Mouse (Mus musculus) ovary, postnatal 14 days (tissue): ENCODE measurements at regions not wholly inside any gene's neighbourhood (a gene's known extent, or its start where the extent isn't known, plus 50 kb on each side); places are given as distances from the start of the nearest gene placed in this dataset.
"Not testable (repeated sequence)": the region's sequence is repeated elsewhere in the genome, so short reads cannot be mapped to it uniquely, and the experiment has no call there.

Experiments
- DNase-seq: peaks from one replicate; pipeline ENCODE4 v3.0.0; 2022; ENCODE audit warnings: low spot score

DNA sequence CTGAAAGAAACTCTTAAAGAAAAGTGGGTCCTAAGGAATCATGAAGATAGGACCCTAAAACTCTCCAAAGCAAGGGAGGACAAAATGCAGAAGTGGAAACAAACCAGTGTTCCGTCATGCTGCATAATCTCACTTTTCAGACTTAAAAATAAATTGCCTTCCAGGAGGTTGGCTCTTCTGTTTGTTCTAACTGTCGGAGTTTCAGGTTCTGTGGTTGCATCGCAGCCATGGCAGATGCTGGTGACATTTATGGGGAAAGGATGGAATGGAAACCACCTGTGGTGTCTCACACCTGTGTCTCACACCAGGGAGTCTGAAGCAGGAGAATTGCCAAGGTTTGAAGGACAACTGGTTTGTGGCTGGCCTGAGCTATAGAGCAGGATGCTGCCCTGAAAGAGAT is 50.9 kb upstream of the Hivep1 start:
- DNase-seq: no peak

DNA sequence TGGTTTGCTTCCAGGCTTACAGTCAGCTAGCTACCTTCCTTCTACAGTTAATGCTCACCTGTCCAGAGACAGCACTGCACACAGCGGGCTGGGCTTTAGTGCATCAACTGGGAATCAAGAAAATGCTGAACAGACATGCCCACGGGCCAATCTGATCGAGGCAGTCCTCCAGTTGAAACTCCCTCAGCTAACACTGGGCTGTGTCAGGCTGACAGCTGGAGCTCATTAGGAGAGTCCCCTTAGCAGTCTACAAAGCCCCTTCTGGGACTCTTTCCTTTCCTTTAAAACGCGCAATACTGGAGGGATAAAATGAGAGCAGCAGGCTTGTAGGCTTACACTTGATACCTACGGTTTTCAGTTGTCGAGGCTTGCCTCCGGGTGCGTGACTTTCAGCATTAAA is 53.9 kb upstream of the Hivep1 start:
- DNase-seq: no peak

DNA sequence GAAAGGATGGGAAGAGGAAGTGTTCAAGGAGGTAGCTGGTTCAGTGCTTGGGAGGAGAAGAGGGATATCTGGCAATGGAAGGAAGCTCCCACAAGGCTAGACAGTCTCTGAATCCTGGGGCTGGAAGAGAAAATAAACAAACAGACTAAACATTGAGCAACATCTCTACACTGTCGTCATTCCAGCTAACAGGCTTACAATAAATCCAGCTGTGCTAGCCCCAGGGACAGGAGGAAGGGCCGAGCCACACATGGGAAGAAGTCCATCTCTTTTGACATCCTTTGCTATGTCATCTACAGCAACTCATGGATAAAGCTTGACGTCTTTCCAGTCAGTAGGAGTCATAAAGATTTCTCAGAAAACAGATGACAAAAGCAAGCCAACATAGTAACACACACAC is 57.7 kb upstream of the Hivep1 start:
- DNase-seq: no peak

DNA sequence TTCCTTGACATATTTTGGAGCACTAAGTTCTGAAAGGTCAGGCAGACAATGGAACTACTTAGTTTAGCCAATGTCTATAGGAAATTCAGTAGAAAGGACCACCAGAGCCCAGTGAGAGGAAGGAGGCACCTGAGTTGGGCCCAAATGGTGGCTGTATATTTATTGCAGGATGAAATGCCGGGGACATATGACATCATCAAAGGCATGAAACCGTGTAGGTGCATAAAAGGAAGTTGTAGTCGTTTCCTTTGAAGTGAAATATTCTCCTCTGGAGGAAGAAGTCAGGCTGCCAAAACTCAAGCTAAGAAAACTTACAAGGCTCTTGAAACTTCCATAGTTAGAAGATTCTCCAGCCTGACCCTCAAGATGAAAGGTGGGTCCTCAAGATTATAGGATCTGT is 75.9 kb upstream of the Hivep1 start:
- no peak for DNase-seq

DNA sequence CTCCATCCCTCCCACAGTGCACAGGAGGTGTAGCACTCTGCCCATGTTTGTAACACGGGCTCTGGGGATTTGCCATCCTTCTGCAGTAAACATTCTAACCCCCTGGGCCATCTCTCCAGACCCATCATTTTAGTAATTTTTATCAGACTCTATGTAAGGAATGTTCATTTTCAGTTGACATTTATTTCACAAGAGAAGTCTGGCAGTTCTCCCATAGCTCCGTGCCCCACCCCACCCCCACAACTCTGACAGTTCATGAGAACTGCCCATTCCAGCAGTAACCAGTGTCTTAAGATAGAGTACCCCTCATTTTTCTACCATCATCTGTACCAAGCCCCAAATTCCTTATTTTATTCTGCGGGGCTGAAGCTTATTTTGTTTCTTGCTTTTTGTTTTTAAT is 88.9 kb upstream of the Hivep1 start:
- DNase-seq: no peak

DNA sequence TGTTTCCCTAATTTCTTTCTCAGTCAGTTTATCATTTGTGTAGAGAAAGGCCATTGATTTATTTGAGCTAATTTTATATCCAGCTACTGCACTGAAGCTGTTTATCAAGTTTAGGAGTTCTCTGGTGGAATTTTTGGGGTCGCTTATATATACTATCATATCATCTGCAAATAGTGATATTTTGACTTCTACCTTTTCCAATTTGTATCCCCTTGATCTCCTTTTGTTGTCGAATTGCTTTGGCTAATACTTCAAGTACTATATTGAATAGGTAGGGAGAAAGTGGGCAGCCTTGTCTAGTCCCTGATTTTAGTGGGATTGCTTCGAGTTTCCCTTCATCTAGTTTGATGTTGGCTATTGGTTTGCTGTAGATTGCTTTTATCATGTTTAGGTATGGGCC is 90.9 kb upstream of the Hivep1 start:
- not testable (repeated sequence) for DNase-seq

DNA sequence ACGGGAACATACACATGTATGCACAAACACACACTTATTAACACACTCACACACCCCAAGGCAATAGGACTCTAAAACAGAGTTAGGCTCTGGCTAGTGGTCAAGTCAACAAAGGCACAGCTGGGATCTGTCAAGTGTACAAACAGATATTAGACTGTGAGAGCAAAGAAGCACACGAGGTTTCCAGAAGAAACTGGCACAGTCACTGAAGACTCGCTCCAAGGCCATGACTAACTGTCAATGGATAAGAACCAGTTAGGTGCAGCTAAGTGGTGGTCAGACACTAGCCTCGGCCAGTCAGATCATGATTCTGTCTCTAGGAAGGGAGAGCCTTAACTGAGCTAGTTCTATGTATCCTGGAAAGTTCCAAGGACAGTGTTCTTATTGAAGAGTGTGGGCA is 93.9 kb upstream of the Hivep1 start:
- DNase-seq: peak; percentile 6

DNA sequence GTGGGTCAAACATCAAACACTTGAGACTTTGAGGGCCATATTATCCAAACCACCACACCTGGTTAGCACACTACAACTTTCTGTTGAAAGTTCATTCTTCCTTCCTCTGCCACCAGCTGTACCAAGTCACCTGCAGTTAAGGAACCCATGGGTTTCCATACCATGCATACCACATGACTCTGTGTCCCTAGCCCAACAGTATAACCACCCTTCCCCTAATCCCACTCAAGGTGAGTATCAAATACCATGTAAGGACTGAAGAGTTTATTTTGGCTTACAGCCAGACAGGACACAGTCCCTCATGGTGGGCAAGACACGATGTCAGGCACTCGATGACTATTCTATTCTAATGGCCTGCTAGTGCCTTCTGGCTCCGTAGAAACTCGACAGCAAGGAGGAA is 95.9 kb upstream of the Hivep1 start:
- no peak for DNase-seq

DNA sequence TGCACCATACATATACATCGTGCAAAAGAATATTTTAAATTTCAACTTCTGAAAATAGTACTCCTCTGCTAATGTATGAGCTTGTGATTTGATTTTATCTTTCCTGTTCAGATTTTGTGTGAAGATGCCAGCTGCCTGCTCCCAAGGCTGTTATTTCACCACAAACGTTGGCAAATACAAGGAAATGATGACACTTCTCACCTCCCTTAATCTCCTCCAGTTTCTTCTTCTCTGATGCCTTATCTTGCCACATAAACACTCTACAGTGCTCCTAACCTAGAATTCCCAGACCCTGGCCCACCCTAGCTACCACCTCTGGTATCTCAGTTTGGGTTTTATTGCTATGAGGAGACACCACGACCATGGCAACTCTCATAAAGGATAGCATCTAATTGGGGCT is 96.6 kb upstream of the Hivep1 start:
- no peak for DNase-seq

DNA sequence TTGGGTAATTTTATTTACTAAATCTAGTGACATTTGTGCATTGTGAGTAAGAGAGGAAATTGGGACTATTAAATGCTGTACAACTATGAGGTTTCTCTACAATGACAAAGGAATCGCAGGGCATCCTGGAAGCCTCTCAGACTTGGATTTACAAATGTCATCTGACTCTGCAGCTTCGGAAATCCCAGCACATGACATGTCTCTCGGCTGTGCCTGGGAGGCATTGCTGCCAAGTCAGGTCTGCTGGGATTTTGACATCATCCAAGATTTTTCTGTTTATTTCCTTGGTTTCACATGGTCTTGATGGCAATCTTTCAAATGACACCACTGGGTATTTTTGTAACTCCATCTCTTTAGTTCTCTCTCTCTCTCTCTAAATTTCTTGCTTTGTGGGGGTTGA is 99.4 kb upstream of the Hivep1 start:
- no peak for DNase-seq

DNA sequence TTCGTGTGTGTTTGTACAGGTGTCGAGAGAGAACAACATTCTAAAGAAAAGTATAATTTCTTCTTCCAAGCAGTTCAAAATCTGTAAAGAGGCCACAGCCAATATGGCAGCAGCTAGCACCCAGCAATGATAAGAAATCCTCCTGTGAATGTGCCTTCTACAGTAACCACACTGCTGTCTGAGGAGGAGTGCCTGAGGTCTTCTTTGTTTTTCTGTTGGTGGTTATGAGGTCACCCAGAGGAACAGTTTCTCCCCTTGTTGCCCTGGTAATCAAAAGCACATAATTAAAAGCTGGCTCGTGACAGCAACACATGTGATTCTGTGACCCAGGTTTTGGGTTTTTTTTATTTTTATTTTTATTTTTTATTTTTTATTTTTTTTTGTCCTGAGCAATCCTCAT is 100.8 kb upstream of the Adtrp start:
- no peak for DNase-seq

DNA sequence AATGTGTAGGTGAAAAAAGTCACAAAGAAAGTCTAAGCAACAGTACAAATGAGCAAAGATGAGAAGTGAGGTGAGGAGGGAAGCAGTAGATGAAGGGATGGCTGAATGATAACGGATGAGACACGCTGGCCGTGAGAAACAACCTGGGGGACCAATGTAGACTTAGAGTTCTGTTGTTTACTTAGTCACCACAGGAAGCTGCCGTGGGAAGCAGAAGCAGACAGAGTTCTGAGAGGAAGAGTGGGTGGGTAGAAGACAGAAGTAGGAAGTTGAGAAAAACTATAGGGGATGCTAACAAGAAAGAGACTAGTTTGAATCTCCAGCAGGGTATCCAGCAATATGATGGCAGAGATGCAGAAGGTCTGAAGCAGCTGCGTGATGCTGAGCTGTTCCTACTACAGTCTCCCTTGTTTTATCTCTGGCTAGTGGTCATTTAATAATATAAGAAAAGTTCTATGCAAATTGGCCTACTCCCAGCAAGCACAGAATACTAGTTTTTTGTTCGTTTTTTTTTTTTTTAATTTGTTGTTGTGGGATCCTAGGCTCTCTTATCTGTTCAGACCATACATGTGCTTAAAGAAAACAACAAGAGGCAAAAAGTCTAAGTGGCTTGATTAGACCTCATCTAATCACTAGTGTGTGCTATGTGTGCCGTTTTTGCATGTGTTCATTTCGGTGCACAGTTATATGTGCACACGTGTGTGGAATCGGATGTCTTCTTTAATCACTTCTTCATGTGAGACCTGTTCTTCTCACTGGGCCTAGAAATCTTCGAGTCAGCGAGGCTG is 85.0 kb upstream of the Adtrp start:
- no peak for DNase-seq

DNA sequence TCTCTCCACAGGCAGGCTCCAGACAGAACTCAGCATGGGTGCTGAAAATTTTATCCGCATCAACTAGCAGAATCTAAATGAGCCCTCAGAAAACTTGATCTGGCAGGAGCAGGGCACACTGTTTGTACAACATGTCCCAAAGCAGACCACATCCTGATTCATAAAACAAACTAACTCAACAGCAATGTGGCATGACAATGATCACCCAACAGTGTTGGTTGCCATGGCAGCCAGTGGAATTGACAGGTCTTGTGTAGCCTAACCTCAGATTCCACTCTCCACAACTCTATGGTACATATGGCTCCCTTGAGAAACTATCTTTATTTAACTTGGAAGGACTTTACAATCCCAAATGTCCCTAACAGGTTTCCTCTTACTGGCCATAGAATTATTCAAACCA is 82.3 kb upstream of the Adtrp start:
- DNase-seq: no peak

DNA sequence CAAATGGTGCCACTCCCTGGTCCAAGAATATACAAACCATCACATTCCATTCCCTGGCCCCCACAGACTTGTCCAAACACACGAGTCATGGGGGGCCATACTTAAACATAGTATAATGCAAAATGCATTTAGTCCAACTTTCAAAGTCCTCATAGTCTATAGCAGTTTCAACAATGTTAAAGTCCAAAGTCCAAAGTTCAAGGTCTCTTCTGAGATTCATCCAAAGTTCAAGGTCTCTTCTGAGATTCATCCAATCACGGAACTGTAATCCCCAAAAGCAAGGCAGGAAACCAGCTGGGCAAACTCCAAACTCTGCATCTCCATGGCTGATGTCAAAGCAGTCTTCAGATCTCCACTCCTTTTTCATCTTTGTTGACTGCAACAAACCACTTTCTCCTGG is 78.4 kb upstream of the Adtrp start:
- not testable (repeated sequence) for DNase-seq

DNA sequence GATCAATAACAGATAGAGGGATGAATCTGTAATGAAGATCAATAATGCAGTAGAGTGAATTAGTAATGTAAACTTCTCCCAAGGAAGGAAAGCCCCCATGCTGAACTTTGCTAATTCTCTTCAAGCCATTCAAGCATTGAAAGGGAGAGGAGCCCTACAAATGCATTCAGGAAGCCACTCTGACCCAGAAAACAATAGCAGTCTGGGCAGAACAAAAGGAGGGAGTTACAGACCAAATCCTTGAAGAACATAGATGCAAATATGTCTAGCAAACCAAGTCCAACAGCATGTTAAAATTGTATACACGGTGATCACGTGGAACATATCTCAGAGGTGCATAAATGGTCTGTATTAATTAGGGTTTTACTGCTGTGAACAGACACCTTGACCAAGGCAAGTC is 77.7 kb upstream of the Adtrp start:
- no peak for DNase-seq

DNA sequence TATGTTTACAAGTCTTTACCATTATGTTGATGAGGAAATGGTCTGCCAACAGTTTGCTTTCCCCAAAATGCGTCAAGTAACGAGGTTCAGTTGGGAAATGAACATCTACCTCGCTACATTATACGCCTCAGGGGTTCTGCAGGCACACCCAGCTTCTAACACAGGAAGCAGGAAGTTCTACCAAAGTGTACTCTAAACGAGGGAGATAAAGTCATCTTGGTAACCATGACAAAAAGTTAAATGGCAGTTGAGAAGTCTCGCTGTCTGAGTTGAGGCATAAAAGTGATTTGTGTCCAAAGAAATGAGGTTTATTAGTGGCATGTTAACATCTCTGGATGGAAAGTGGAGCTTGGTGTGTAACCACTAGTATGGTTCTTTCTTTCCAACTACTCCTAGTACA is 73.7 kb upstream of the Adtrp start:
- no peak for DNase-seq

DNA sequence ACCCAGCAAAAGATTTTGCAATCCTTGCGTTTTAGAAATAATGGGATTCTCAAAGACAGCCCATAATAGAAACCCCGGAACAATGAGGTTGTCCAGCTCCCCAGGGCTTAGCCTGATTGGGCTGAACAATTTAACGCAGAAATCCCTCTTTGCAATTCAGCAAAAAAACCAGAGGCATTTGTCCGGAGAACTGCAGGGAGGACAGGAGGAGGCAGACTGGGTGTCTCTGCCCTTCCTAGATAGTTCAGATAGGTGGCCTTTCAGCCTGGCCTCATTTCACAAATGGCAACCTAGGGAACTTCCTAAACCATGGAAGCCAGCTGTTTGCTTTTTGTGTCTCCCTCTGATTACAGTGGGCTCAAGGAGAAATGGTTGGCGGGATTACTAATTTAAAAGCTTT is 71.0 kb upstream of the Adtrp start:
- no peak for DNase-seq

DNA sequence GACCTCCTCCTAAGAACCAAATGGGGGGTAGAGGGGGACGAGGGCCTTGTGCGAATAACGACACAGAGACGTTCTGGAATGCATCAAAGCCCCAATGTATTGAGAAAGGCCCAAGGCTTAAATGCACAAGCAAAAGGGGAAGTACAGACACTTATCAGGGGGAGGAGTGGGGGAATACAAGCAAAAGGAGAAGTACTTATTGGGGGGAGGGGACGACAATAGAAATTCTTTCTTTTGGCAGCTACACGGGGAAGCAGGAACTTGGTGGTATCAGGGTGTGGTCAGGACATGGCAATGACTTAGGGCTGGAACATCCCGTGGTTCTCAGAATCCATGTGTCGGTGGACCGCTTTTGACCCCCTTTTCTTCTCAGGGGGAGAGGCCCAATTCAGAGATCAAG is 68.3 kb upstream of the Adtrp start:
- not testable (repeated sequence) for DNase-seq

DNA sequence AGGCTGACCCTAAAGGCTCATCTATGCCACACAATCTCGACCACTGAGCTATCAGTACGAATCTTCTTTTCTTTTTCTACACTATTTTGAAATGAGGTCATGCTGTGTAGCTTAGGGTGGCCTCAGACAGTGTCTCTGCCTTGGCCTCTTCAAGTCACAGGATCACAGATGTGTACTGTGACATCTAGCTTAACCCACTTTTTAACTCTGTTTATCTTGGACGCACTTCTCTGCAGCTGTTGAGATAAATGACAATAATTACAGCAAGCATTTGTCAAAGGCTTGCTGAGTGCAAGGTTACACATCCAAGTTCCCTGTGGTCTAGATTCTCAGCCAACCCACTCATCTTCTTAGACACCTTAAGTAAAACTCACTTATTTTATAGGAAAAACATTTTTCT is 63.3 kb upstream of the Adtrp start:
- no peak for DNase-seq

DNA sequence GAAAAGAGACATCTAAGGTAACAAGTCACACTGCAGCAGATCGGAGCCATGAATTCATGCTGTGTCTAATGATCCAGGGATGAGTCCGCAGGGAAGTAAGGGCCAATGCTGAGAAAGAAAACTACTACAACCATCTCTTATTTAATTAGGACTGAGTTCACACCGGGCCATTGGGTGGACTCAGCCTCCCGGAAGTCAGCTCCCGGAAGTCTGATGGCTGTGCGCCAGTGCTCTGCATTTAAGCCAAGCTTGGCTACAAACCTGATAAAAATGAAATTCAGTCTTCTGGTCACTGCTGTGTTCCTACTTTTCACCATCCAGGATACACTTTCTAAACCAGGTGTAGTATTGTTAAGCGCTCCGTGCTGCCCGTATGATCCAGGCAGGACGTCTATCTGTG is 62.8 kb upstream of the Adtrp start:
- peak; percentile 6 for DNase-seq

DNA sequence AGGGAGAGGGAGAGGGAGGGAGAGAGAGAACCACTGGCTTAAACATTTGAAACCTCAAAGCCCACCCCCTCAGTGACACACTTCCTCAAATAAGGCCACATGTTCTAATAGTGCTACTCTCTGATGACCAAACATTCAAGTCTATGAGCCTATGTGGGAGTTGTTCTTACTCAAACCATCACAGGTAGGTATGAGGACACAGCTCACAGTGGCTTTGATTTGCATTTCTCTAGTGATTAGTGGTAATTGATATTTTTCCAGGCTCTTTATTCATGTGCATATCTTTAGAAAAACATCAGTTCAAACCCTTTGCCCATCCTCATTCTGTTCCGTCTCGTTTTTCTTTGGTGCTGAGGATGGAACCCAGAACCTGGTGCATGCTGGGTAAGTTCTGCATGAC is 59.5 kb upstream of the Adtrp start:
- no peak for DNase-seq

DNA sequence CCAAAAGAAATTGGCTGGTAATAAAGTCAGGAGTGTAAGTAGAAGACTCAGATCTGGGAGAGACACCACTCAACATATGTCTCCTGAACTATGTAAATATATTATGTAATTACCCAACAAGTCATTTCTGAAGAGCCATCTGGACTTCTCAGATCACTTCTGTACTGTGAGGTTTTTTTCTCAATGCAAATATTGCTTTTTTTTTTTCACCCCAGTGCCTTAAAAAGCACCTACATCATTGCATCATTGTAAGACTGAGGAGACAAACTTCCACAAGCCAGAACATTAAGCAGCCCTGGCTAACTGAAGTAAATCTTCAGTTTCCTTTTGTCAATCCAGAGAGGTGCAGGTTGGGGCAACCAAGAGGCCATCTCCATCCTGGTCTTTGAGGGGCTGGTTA is 55.8 kb upstream of the Adtrp start:
- DNase-seq: no peak

DNA sequence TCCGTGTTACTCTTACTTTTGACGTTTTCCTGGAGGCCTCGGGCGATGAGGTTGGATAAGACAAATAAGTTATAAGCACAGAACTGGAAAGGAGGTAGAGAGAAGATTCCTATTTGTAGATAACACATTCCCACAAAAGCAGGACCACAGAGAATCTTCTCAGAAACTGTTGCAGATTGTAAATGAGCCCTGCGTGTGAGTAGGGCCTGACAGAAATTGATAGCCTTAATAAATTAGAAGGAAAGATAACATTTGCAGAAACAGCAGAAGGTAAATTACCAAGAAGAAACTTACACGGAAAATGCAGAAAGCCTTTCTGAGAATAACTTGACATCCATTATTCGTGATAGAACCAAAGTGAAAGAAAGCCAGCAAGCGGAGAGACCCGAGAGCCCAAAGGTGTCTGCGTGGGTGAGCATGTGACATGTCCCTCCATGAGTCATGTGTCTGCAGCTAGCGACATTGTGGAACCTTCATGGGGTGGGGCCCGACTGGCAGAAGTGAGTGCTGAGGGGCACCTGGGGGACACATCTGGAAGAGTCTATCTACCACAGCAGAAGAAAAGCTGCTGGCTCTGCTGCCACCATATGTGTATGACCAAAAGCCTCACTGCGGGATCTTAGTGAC is 52.5 kb upstream of the Adtrp start:
- DNase-seq: no peak

DNA sequence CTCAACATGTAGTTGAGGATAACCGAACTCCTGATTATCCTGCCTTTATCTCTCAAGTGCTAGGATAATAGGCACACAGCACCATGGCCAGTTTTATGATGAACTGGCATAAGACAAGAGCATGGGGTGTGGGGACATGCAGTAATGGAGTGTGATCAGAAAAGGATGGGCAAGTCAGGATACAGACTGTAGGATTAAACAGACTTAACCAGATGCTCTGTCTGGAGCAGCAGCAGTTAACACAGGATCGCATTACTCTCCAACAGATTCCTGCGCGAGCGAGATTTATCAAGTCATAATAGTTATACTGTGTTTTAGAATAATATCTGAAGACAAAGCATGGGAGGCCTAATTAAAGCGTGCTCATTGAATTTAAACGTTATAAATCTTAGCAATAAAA is 51.8 kb upstream of the Adtrp start:
- no peak for DNase-seq
